Mouse (Mus musculus): Measurements from ENCODE around the gene Gigyf2. TPM values are rescaled to one million over a fixed set of nuclear protein-coding genes. Genes with fewer than 3 reads are reported as not detected.
"Not testable (repeated sequence)": the region's sequence is repeated elsewhere in the genome, so short reads cannot be mapped to it uniquely, and the experiment has no call there.

The Gigyf2 gene
- polyA plus RNA-seq, 1 experiment from 2014 or later: 17.9 TPM

- Histone ChIP-seq H3K9me3 (replicated peaks) (no peaks in the 10 kb centered on the region), H3K36me3 (replicated peaks) (no peaks in the 10 kb centered on the region), H3K4me3 (replicated peaks) (no peak overlapping the region), H3K4me2 (no peak overlapping the region), H3K4me1 (replicated peaks) (no peaks in the 10 kb centered on the region), H3K27me3 (no peaks in the 10 kb centered on the region), H3K9ac (no peak overlapping the region), H3K27ac (replicated peaks) (no peak overlapping the region)
- no peak for ATAC-seq (ENCODE audit: insufficient read depth)
- 93% methylated on average over 1 of the region's 1 CpGs for WGBS (ENCODE audit: insufficient replicate concordance)
Observed at GRCm38 (mm10) chr1:87456425-87456824, 129.6 kb downstream of the Gigyf2 start.

GRCm38 (mm10) chr1:87458045-87458444 is 131.2 kb downstream of the Gigyf2 start:
- no peak for ATAC-seq (ENCODE audit: insufficient read depth)
- no peak overlapping the region for H3K4me3 ChIP-seq (replicated peaks)
- 68% methylated on average over 4 of the region's 4 CpGs for WGBS (ENCODE audit: insufficient replicate concordance)
- H3K4me2 ChIP-seq: no peak overlapping the region
- H3K4me1 ChIP-seq (replicated peaks): no peaks in the 10 kb centered on the region
- H3K36me3 ChIP-seq (replicated peaks): no peaks in the 10 kb centered on the region
- no peaks in the 10 kb centered on the region for H3K27me3 ChIP-seq
- no peak overlapping the region for H3K27ac ChIP-seq (replicated peaks)
- H3K9ac ChIP-seq: no peak overlapping the region
- no peaks in the 10 kb centered on the region for H3K9me3 ChIP-seq (replicated peaks)

- not testable (repeated sequence) for H3K4me1 ChIP-seq (replicated peaks); H3K9ac ChIP-seq; H3K9me3 ChIP-seq (replicated peaks); H3K27ac ChIP-seq (replicated peaks); H3K36me3 ChIP-seq (replicated peaks); H3K4me2 ChIP-seq; H3K27me3 ChIP-seq; H3K4me3 ChIP-seq (replicated peaks); ATAC-seq (ENCODE audit: insufficient read depth)
- 72% methylated on average over 7 of the region's 7 CpGs for WGBS (ENCODE audit: insufficient replicate concordance)
Observed at GRCm38 (mm10) chr1:87459856-87460255, 133.1 kb downstream of the Gigyf2 start.

GRCm38 (mm10) chr1:87467469-87467868 is 140.7 kb downstream of the Gigyf2 start:
- 52% methylated on average over 9 of the region's 9 CpGs for WGBS (ENCODE audit: insufficient replicate concordance)
- no peak overlapping the region for H3K27ac ChIP-seq (replicated peaks)
- H3K9me3 ChIP-seq (replicated peaks): no peaks in the 10 kb centered on the region
- H3K4me3 ChIP-seq (replicated peaks): no peak overlapping the region
- H3K9ac ChIP-seq: no peak overlapping the region
- no peak for ATAC-seq (ENCODE audit: insufficient read depth)
- H3K4me1 ChIP-seq (replicated peaks): no peaks in the 10 kb centered on the region
- no peaks in the 10 kb centered on the region for H3K27me3 ChIP-seq
- H3K4me2 ChIP-seq: peak overlapping the region; percentile 40
- no peaks in the 10 kb centered on the region for H3K36me3 ChIP-seq (replicated peaks)

GRCm38 (mm10) chr1:87468321-87468720 is 141.5 kb downstream of the Gigyf2 start:
- Histone ChIP-seq H3K9ac (no peak overlapping the region), H3K4me3 (replicated peaks) (no peak overlapping the region), H3K4me2 (no peak overlapping the region), H3K9me3 (replicated peaks) (no peaks in the 10 kb centered on the region), H3K27ac (replicated peaks) (no peak overlapping the region), H3K36me3 (replicated peaks) (no peaks in the 10 kb centered on the region), H3K4me1 (replicated peaks) (no peaks in the 10 kb centered on the region), H3K27me3 (no peaks in the 10 kb centered on the region)
- WGBS (ENCODE audit: insufficient replicate concordance): 50% methylated on average over 6 of the region's 6 CpGs
- ATAC-seq (ENCODE audit: insufficient read depth): no peak

- H3K27me3 ChIP-seq: peaks cover 14% of the 10 kb centered on the region
- not testable (repeated sequence) for H3K4me3 ChIP-seq (replicated peaks); H3K9ac ChIP-seq; H3K4me1 ChIP-seq (replicated peaks); H3K36me3 ChIP-seq (replicated peaks); H3K27ac ChIP-seq (replicated peaks); ATAC-seq (ENCODE audit: insufficient read depth); H3K9me3 ChIP-seq (replicated peaks); H3K4me2 ChIP-seq
- 52% methylated on average over 10 of the region's 10 CpGs for WGBS (ENCODE audit: insufficient replicate concordance)
Observed at GRCm38 (mm10) chr1:87469971-87470370, 143.2 kb downstream of the Gigyf2 start, which contains the start of gene Snorc. Gene Snorc (plus strand): TSS chr1:87470271.

- Histone ChIP-seq H3K9me3 (replicated peaks) (no peaks in the 10 kb centered on the region), H3K9ac (no peak overlapping the region), H3K4me1 (replicated peaks) (no peaks in the 10 kb centered on the region), H3K4me2 (no peak overlapping the region), H3K36me3 (replicated peaks) (no peaks in the 10 kb centered on the region), H3K27me3 (peaks cover 33% of the 10 kb centered on the region), H3K27ac (replicated peaks) (no peak overlapping the region), H3K4me3 (replicated peaks) (no peak overlapping the region)
- WGBS (ENCODE audit: insufficient replicate concordance): 54% methylated on average over 7 of the region's 7 CpGs
- ATAC-seq (ENCODE audit: insufficient read depth): no peak
Observed at GRCm38 (mm10) chr1:87471914-87472313, 145.1 kb downstream of the Gigyf2 start.

- WGBS (ENCODE audit: insufficient replicate concordance): 69% methylated on average over 7 of the region's 7 CpGs
- ATAC-seq (ENCODE audit: insufficient read depth): peak; percentile 33; the same call in 1 of the 2 replicates
Observed at GRCm38 (mm10) chr1:87472576-87472975, 145.8 kb downstream of the Gigyf2 start.

GRCm38 (mm10) chr1:87475076-87475895 is 148.5 kb downstream of the Gigyf2 start:
- no peak for ATAC-seq (ENCODE audit: insufficient read depth)
- H3K4me3 ChIP-seq (replicated peaks): no peak overlapping the region
- H3K36me3 ChIP-seq (replicated peaks): no peaks in the 10 kb centered on the region
- 6% methylated on average over 41 of the region's 42 CpGs for WGBS (ENCODE audit: insufficient replicate concordance)
- H3K4me2 ChIP-seq: no peak overlapping the region
- no peak overlapping the region for H3K27ac ChIP-seq (replicated peaks)
- no peaks in the 10 kb centered on the region for H3K9me3 ChIP-seq (replicated peaks)
- H3K27me3 ChIP-seq: peaks cover 34% of the 10 kb centered on the region
- no peak overlapping the region for H3K9ac ChIP-seq
- no peaks in the 10 kb centered on the region for H3K4me1 ChIP-seq (replicated peaks)

More at GRCm38 (mm10) chr1:87472576-87472975, 145.8 kb downstream of the Gigyf2 start:
- Histone ChIP-seq H3K36me3 (replicated peaks) (no peaks in the 10 kb centered on the region), H3K27ac (replicated peaks) (no peak overlapping the region), H3K4me1 (replicated peaks) (no peaks in the 10 kb centered on the region), H3K9me3 (replicated peaks) (no peaks in the 10 kb centered on the region), H3K4me3 (replicated peaks) (no peak overlapping the region), H3K9ac (no peak overlapping the region), H3K27me3 (peaks cover 34% of the 10 kb centered on the region), H3K4me2 (no peak overlapping the region)

GRCm38 (mm10) chr1:87482546-87482945 is 155.7 kb downstream of the Gigyf2 start:
- 67% methylated on average over 4 of the region's 4 CpGs for WGBS (ENCODE audit: insufficient replicate concordance)
- H3K4me2 ChIP-seq: no peak overlapping the region
- H3K27ac ChIP-seq (replicated peaks): no peak overlapping the region
- no peak overlapping the region for H3K4me3 ChIP-seq (replicated peaks)
- H3K9ac ChIP-seq: no peak overlapping the region
- no peak for ATAC-seq (ENCODE audit: insufficient read depth)
- H3K4me1 ChIP-seq (replicated peaks): no peaks in the 10 kb centered on the region
- no peaks in the 10 kb centered on the region for H3K9me3 ChIP-seq (replicated peaks)
- H3K36me3 ChIP-seq (replicated peaks): 0 out of 2 replicates have a peak, but pooled peaks cover 2% of the 10 kb centered on the region
- no peaks in the 10 kb centered on the region for H3K27me3 ChIP-seq

GRCm38 (mm10) chr1:87486386-87486785 is 159.6 kb downstream of the Gigyf2 start:
- no peaks in the 10 kb centered on the region for H3K4me1 ChIP-seq (replicated peaks)
- ATAC-seq (ENCODE audit: insufficient read depth): no peak
- no peak overlapping the region for H3K4me2 ChIP-seq
- no peak overlapping the region for H3K9ac ChIP-seq
- no peak overlapping the region for H3K27ac ChIP-seq (replicated peaks)
- H3K27me3 ChIP-seq: no peaks in the 10 kb centered on the region
- no peaks in the 10 kb centered on the region for H3K9me3 ChIP-seq (replicated peaks)
- 52% methylated on average over 6 of the region's 6 CpGs for WGBS (ENCODE audit: insufficient replicate concordance)
- 0 out of 2 replicates have a peak, but pooled peaks cover 2% of the 10 kb centered on the region for H3K36me3 ChIP-seq (replicated peaks)
- no peak overlapping the region for H3K4me3 ChIP-seq (replicated peaks)
